Mouse (Mus musculus) MEL (cell line): ENCODE measurements around the gene Gm47791. TPM values are rescaled to one million over a fixed set of nuclear protein-coding genes. Genes with fewer than 3 reads are reported as not detected.

Experiments
- DNase-seq: peaks from one replicate; pipeline ENCODE4 v3.0.0; 2011; ENCODE audit warnings: low read depth, low spot score
- H3K27ac ChIP-seq: 2 replicates; pipeline ENCODE4 v1.5.1; 2012; ENCODE audit warnings: low read depth, mild to moderate bottlenecking, control low read depth, low read length, moderate library complexity; ENCODE audit not compliant: control insufficient read depth
- H3K27me3 ChIP-seq, 2 experiments: fragments of 150-350 bp in 1 of 2; sonication (generic) in 1 of 2; 2 replicates each; pipeline ENCODE4 v1.6.1; 2012; ENCODE audit warnings: low read length in 2 of 2, mild to moderate bottlenecking in 2 of 2, improper control_type of control experiment in 1 of 2, moderate library complexity in 1 of 2; ENCODE audit not compliant: insufficient read depth in 2 of 2, control insufficient read depth in 1 of 2
- H3K36me3 ChIP-seq, 2 experiments: 2 replicates each; pipeline ENCODE4 v1.6.1; 2012 to 2014; ENCODE audit warnings: low read length in 2 of 2, improper control_type of control experiment in 1 of 2, inconsistent platforms in 1 of 2, mild to moderate bottlenecking in 1 of 2; ENCODE audit not compliant: insufficient read depth in 2 of 2, control insufficient read depth in 1 of 2
- H3K4me1 ChIP-seq, 2 experiments: fragments of 150-350 bp in 1 of 2; sonication (generic) in 1 of 2; 2 replicates each; pipeline ENCODE4 v1.6.1; 2012; ENCODE audit warnings: low read length in 2 of 2, improper control_type of control experiment in 1 of 2, mild to moderate bottlenecking in 1 of 2; ENCODE audit not compliant: insufficient read depth in 2 of 2, control insufficient read depth in 1 of 2
- H3K4me3 ChIP-seq, 2 experiments: fragments of 150-350 bp in 1 of 2; sonication (generic) in 1 of 2; 2 replicates each; pipeline ENCODE4 v1.5.1; 2012; ENCODE audit warnings: low read depth in 2 of 2, low read length in 2 of 2, mild to moderate bottlenecking in 2 of 2, moderate library complexity in 2 of 2, control low read depth in 1 of 2, improper control_type of control experiment in 1 of 2; ENCODE audit not compliant: control insufficient read depth in 1 of 2, insufficient read depth in 1 of 2
- H3K79me2 ChIP-seq: 2 replicates; pipeline ENCODE4 v1.6.1; 2012; ENCODE audit warnings: mild to moderate bottlenecking, low read length, moderate library complexity; ENCODE audit not compliant: control insufficient read depth, poor library complexity, insufficient read depth
- H3K9ac ChIP-seq: 2 replicates; pipeline ENCODE4 v1.6.1; 2012; ENCODE audit warnings: low read depth, mild to moderate bottlenecking, control low read depth, low read length, moderate library complexity; ENCODE audit not compliant: control insufficient read depth, poor library complexity, severe bottlenecking
- H3K9me3 ChIP-seq: fragments of 150-350 bp; sonication (generic); replicated peaks from 2 replicates; pipeline ENCODE4 v1.6.1; 2012; ENCODE audit warnings: mild to moderate bottlenecking, low read length, improper control_type of control experiment, moderate library complexity; ENCODE audit not compliant: insufficient read depth
- BHLHE40 ChIP-seq: IDR thresholded peaks from 2 replicates; pipeline ENCODE4 v1.6.1; 2012; ENCODE audit warnings: low read depth, mild to moderate bottlenecking, inconsistent platforms, low read length, improper control_type of control experiment, borderline replicate concordance
- CHD1 ChIP-seq: IDR thresholded peaks from 2 replicates; pipeline ENCODE4 v1.6.1; 2012; ENCODE audit warnings: low read depth, mild to moderate bottlenecking, inconsistent platforms, low read length, improper control_type of control experiment
- CHD2 ChIP-seq: IDR thresholded peaks from 2 replicates; pipeline ENCODE4 v1.6.1; 2011; ENCODE audit warnings: low read length, improper control_type of control experiment
- CTCF ChIP-seq, 3 experiments: IDR thresholded peaks in 2 of 3; conservative IDR thresholded peaks in 1 of 3; 2 replicates each; pipeline ENCODE4 v1.5.1; 2011 to 2012; ENCODE audit warnings: low read length in 3 of 3, low read depth in 2 of 3, mild to moderate bottlenecking in 2 of 3, improper control_type of control experiment in 1 of 3, inconsistent platforms in 1 of 3, mixed read lengths in 1 of 3, moderate library complexity in 1 of 3; ENCODE audit not compliant: control insufficient read depth in 1 of 3, insufficient read depth in 1 of 3, poor library complexity in 1 of 3, severe bottlenecking in 1 of 3
- ELF1 ChIP-seq: IDR thresholded peaks from 2 replicates; pipeline ENCODE4 v1.6.1; 2014; ENCODE audit warnings: low read depth, mild to moderate bottlenecking, inconsistent platforms, low read length, improper control_type of control experiment, moderate library complexity
- ETS1 ChIP-seq: IDR thresholded peaks from 2 replicates; pipeline ENCODE4 v1.6.1; 2012; ENCODE audit warnings: low read depth, mild to moderate bottlenecking, inconsistent platforms, low read length, improper control_type of control experiment, moderate library complexity
- GABPA ChIP-seq: IDR thresholded peaks from 2 replicates; pipeline ENCODE4 v1.6.1; 2012; ENCODE audit warnings: low read depth, mild to moderate bottlenecking, inconsistent platforms, low read length, improper control_type of control experiment, moderate library complexity
- GATA1 ChIP-seq: IDR thresholded peaks from 2 replicates; pipeline ENCODE4 v1.6.1; 2011; ENCODE audit warnings: low read depth, low read length, improper control_type of control experiment
- HCFC1 ChIP-seq: IDR thresholded peaks from 2 replicates; pipeline ENCODE4 v1.6.1; 2012; ENCODE audit warnings: low read depth, mild to moderate bottlenecking, inconsistent platforms, low read length, improper control_type of control experiment, moderate library complexity
- JUND ChIP-seq: IDR thresholded peaks from 2 replicates; pipeline ENCODE4 v1.6.1; 2011; ENCODE audit warnings: low read depth, mild to moderate bottlenecking, improper control_type of control experiment, low read length
- KAT2A ChIP-seq: conservative IDR thresholded peaks from 2 replicates; pipeline ENCODE4 v1.6.1; 2012; ENCODE audit warnings: low read depth, low read length, improper control_type of control experiment, inconsistent platforms
- MAZ ChIP-seq: IDR thresholded peaks from 2 replicates; pipeline ENCODE4 v1.6.1; 2012; ENCODE audit warnings: low read depth, mild to moderate bottlenecking, inconsistent platforms, low read length, improper control_type of control experiment
- MYB ChIP-seq: IDR thresholded peaks from 2 replicates; pipeline ENCODE4 v1.6.1; 2011; ENCODE audit warnings: mild to moderate bottlenecking, low read depth, low read length, improper control_type of control experiment
- MYC ChIP-seq: IDR thresholded peaks from 2 replicates; pipeline ENCODE4 v1.6.1; 2011; ENCODE audit warnings: low read depth, mild to moderate bottlenecking, low read length, improper control_type of control experiment, moderate library complexity
- NELFE ChIP-seq: IDR thresholded peaks from 2 replicates; pipeline ENCODE4 v1.6.1; 2011; ENCODE audit warnings: low read depth, low read length, improper control_type of control experiment
- NRF1 ChIP-seq: IDR thresholded peaks from 2 replicates; pipeline ENCODE4 v1.6.1; 2014; ENCODE audit warnings: low read depth, mild to moderate bottlenecking, inconsistent platforms, low read length, improper control_type of control experiment, moderate library complexity; ENCODE audit not compliant: poor library complexity, insufficient read depth, severe bottlenecking
- POLR2AphosphoS2 ChIP-seq: IDR thresholded peaks from 2 replicates; pipeline ENCODE4 v1.6.1; 2011; ENCODE audit warnings: low read length, improper control_type of control experiment
- POLR2AphosphoS5 ChIP-seq: IDR thresholded peaks from 2 replicates; pipeline ENCODE4 v1.6.1; 2012; ENCODE audit warnings: low read depth, borderline replicate concordance, mild to moderate bottlenecking, inconsistent platforms, low read length, moderate library complexity, mixed read lengths
- SIN3A ChIP-seq: IDR thresholded peaks from 2 replicates; pipeline ENCODE4 v1.6.1; 2012; ENCODE audit warnings: low read length, improper control_type of control experiment, inconsistent platforms
- SMC3 ChIP-seq: IDR thresholded peaks from 2 replicates; pipeline ENCODE4 v1.6.1; 2011; ENCODE audit warnings: low read depth, low read length, improper control_type of control experiment
- TAL1 ChIP-seq: IDR thresholded peaks from 2 replicates; pipeline ENCODE4 v1.6.1; 2012; ENCODE audit warnings: mild to moderate bottlenecking, inconsistent platforms, low read length, moderate library complexity, mixed read lengths
- TBP ChIP-seq: IDR thresholded peaks from 2 replicates; pipeline ENCODE4 v1.8.0; 2011; ENCODE audit warnings: low read depth, low read length, improper control_type of control experiment
- ZC3H11A ChIP-seq: IDR thresholded peaks from 2 replicates; pipeline ENCODE4 v1.6.1; 2012; ENCODE audit warnings: low read depth, mild to moderate bottlenecking, inconsistent platforms, low read length, improper control_type of control experiment
- ZMIZ1 ChIP-seq: IDR thresholded peaks from 2 replicates; pipeline ENCODE4 v1.6.1; 2012; ENCODE audit warnings: low read depth, mild to moderate bottlenecking, inconsistent platforms, low read length, improper control_type of control experiment, moderate library complexity
- ZNF384 ChIP-seq: IDR thresholded peaks from 2 replicates; pipeline ENCODE4 v1.6.1; 2012; ENCODE audit warnings: low read depth, mild to moderate bottlenecking, inconsistent platforms, low read length, improper control_type of control experiment
- polyA plus RNA-seq, 2 experiments: library from polyadenylated mRNA; stranded (reverse) in 1 of 2; unstranded in 1 of 2; fragments of >175 nt in 1 of 2; fragments of >200 nt in 1 of 2; gene quantifications; 2 replicates each; pipeline versions ENCODE4 v1.2.1 to v1.2.4; 2012; ENCODE audit warnings: low replicate concordance in 2 of 2, low read depth in 1 of 2; ENCODE audit not compliant: insufficient read length in 2 of 2, insufficient read depth in 1 of 2, missing spikeins in 1 of 2
- total RNA-seq: library from RNA; depleted of rRNA; stranded (reverse); fragments of 300-350 nt; gene quantifications from 2 replicates; pipeline ENCODE4 v1.2.3, GENCODE M21; 2012

The Gm47791 gene
- total and polyA plus RNA-seq, 3 experiments: not detected

DNA sequence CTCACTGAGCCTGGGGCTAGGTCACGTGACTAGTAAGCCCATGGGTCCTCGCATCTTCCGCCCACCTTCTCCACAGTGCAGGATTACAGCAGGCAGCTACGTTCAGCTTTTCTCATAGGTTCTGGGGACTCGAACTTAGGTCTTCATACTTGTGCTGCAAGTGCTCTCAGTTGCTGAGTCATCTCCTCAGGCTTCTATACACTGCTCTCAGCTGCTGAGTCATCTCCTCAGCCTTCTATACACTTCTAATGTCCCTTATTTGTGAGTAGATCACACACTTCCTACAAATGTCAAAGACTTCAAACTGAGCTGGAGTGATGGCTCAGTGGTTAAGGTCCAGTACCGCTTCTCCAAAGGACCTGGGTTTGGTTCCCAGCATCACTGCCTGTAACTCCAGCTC is 21.2 kb upstream of the Gm47791 start:
- Histone ChIP-seq H3K36me3 (0 out of 4 replicates have a peak, but pooled peaks cover 0 to 2% of the 10 kb centered on the region in 2 experiments), H3K27me3 (no peaks in the 10 kb centered on the region), H3K9me3 (no peaks in the 10 kb centered on the region), H3K79me2 (no peaks in the 10 kb centered on the region), H3K27ac (no peak overlapping the region), H3K9ac (no peak overlapping the region), H3K4me3 (no peak overlapping the region), H3K4me1 (peaks cover 0 to 6% of the 10 kb centered on the region in 2 experiments; a peak in 2 of 4 replicates)
- no peak for TF ChIP-seq CHD1
- TF ChIP-seq CHD2: no peak
- no peak for TF ChIP-seq POLR2AphosphoS5
- TF ChIP-seq MYC: no peak
- no peak for TF ChIP-seq ZC3H11A
- TF ChIP-seq SMC3: no peak
- no peak for TF ChIP-seq MYB
- TF ChIP-seq MAZ: no peak
- TF ChIP-seq TBP: no peak
- no peak for TF ChIP-seq ETS1
- TF ChIP-seq ELF1: no peak
- no peak for TF ChIP-seq POLR2AphosphoS2
- no peak for TF ChIP-seq HCFC1
- TF ChIP-seq KAT2A: no peak
- no peak for TF ChIP-seq ZNF384
- no peak for TF ChIP-seq GATA1
- no peak for TF ChIP-seq NELFE
- no peak for TF ChIP-seq NRF1
- DNase-seq: peak; percentile 39

DNA sequence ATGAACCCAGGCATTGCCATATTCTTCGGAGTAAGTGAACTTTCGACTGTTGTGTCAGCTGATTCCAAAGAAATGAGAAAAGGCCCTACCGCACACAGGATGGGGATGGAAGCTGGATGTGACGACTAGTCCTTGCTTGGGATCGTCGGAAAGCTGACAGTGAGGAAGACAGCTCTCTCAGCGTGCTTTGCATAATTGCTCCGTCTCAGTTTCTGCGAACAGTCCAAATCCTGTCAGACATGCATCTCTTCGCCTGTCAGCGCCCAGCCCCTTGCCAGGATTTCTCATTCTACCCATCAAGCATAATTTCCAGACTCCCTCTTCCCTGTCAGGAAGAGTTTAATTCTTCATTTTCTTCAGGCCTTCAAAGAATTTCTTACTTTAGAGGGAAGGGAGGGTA is 20.1 kb upstream of the Gm47791 start:
- Histone ChIP-seq H3K36me3 (0 out of 4 replicates have a peak, but pooled peaks cover 0 to 2% of the 10 kb centered on the region in 2 experiments), H3K27me3 (no peaks in the 10 kb centered on the region), H3K9ac (no peak overlapping the region), H3K27ac (no peak overlapping the region)
- no peak for TF ChIP-seq KAT2A
- TF ChIP-seq BHLHE40: no peak
- no peak for TF ChIP-seq NELFE
- no peak for TF ChIP-seq POLR2AphosphoS5
- TF ChIP-seq CTCF (IDR thresholded peaks at IDR 0.05 in 2 of 3, conservative IDR thresholded peaks at IDR 0.05 in 1 of 3; ENCODE audit: control insufficient read depth in 1 of 3, insufficient read depth in 1 of 3, low read depth in 2 of 3, low read length in 3 of 3, poor library complexity in 1 of 3, severe bottlenecking in 1 of 3): no peak
- no peak for TF ChIP-seq TAL1
- no peak for TF ChIP-seq GATA1
- no peak for TF ChIP-seq MYB
- no peak for TF ChIP-seq SIN3A
- no peak for TF ChIP-seq ZNF384
- no peak for TF ChIP-seq ZMIZ1
- no peak for TF ChIP-seq JUND
- no peak for TF ChIP-seq GABPA
- TF ChIP-seq, all 39 proteins: peak for 0
- Histone ChIP-seq H3K79me2 (no peaks in the 10 kb centered on the region), H3K4me3 (no peak overlapping the region), H3K4me1 (peaks cover 0 to 6% of the 10 kb centered on the region in 2 experiments; a peak in 2 of 4 replicates), H3K9me3 (no peaks in the 10 kb centered on the region)
- no peak for DNase-seq
